Mouse (Mus musculus) MEL (cell line): ENCODE results near the gene Dcps. TPM values are rescaled to one million over a fixed set of nuclear protein-coding genes. Genes with fewer than 3 reads are reported as not detected.

Source experiments
- DNase-seq: peaks from one replicate; pipeline ENCODE4 v3.0.0; 2011; ENCODE audit warnings: low read depth, low spot score
- H3K27ac ChIP-seq: 2 replicates; pipeline ENCODE4 v1.5.1; 2012; ENCODE audit warnings: low read depth, mild to moderate bottlenecking, control low read depth, low read length, moderate library complexity; ENCODE audit not compliant: control insufficient read depth
- H3K27me3 ChIP-seq, 2 experiments: fragments of 150-350 bp in 1 of 2; sonication (generic) in 1 of 2; 2 replicates each; pipeline ENCODE4 v1.6.1; 2012; ENCODE audit warnings: low read length in 2 of 2, mild to moderate bottlenecking in 2 of 2, improper control_type of control experiment in 1 of 2, moderate library complexity in 1 of 2; ENCODE audit not compliant: insufficient read depth in 2 of 2, control insufficient read depth in 1 of 2
- H3K36me3 ChIP-seq, 2 experiments: 2 replicates each; pipeline ENCODE4 v1.6.1; 2012 to 2014; ENCODE audit warnings: low read length in 2 of 2, improper control_type of control experiment in 1 of 2, inconsistent platforms in 1 of 2, mild to moderate bottlenecking in 1 of 2; ENCODE audit not compliant: insufficient read depth in 2 of 2, control insufficient read depth in 1 of 2
- H3K4me1 ChIP-seq, 2 experiments: fragments of 150-350 bp in 1 of 2; sonication (generic) in 1 of 2; 2 replicates each; pipeline ENCODE4 v1.6.1; 2012; ENCODE audit warnings: low read length in 2 of 2, improper control_type of control experiment in 1 of 2, mild to moderate bottlenecking in 1 of 2; ENCODE audit not compliant: insufficient read depth in 2 of 2, control insufficient read depth in 1 of 2
- H3K4me3 ChIP-seq, 2 experiments: fragments of 150-350 bp in 1 of 2; sonication (generic) in 1 of 2; 2 replicates each; pipeline ENCODE4 v1.5.1; 2012; ENCODE audit warnings: low read depth in 2 of 2, low read length in 2 of 2, mild to moderate bottlenecking in 2 of 2, moderate library complexity in 2 of 2, control low read depth in 1 of 2, improper control_type of control experiment in 1 of 2; ENCODE audit not compliant: control insufficient read depth in 1 of 2, insufficient read depth in 1 of 2
- H3K79me2 ChIP-seq: 2 replicates; pipeline ENCODE4 v1.6.1; 2012; ENCODE audit warnings: mild to moderate bottlenecking, low read length, moderate library complexity; ENCODE audit not compliant: control insufficient read depth, poor library complexity, insufficient read depth
- H3K9ac ChIP-seq: 2 replicates; pipeline ENCODE4 v1.6.1; 2012; ENCODE audit warnings: low read depth, mild to moderate bottlenecking, control low read depth, low read length, moderate library complexity; ENCODE audit not compliant: control insufficient read depth, poor library complexity, severe bottlenecking
- H3K9me3 ChIP-seq: fragments of 150-350 bp; sonication (generic); replicated peaks from 2 replicates; pipeline ENCODE4 v1.6.1; 2012; ENCODE audit warnings: mild to moderate bottlenecking, low read length, improper control_type of control experiment, moderate library complexity; ENCODE audit not compliant: insufficient read depth
- BHLHE40 ChIP-seq: IDR thresholded peaks from 2 replicates; pipeline ENCODE4 v1.6.1; 2012; ENCODE audit warnings: low read depth, mild to moderate bottlenecking, inconsistent platforms, low read length, improper control_type of control experiment, borderline replicate concordance
- CHD1 ChIP-seq: IDR thresholded peaks from 2 replicates; pipeline ENCODE4 v1.6.1; 2012; ENCODE audit warnings: low read depth, mild to moderate bottlenecking, inconsistent platforms, low read length, improper control_type of control experiment
- CHD2 ChIP-seq: IDR thresholded peaks from 2 replicates; pipeline ENCODE4 v1.6.1; 2011; ENCODE audit warnings: low read length, improper control_type of control experiment
- ELF1 ChIP-seq: IDR thresholded peaks from 2 replicates; pipeline ENCODE4 v1.6.1; 2014; ENCODE audit warnings: low read depth, mild to moderate bottlenecking, inconsistent platforms, low read length, improper control_type of control experiment, moderate library complexity
- EP300 ChIP-seq, 2 experiments: IDR thresholded peaks; 2 replicates each; pipeline ENCODE4 v1.6.1; 2011; ENCODE audit warnings: improper control_type of control experiment in 2 of 2, low read length in 2 of 2, low read depth in 1 of 2, mild to moderate bottlenecking in 1 of 2
- ETS1 ChIP-seq: IDR thresholded peaks from 2 replicates; pipeline ENCODE4 v1.6.1; 2012; ENCODE audit warnings: low read depth, mild to moderate bottlenecking, inconsistent platforms, low read length, improper control_type of control experiment, moderate library complexity
- GABPA ChIP-seq: IDR thresholded peaks from 2 replicates; pipeline ENCODE4 v1.6.1; 2012; ENCODE audit warnings: low read depth, mild to moderate bottlenecking, inconsistent platforms, low read length, improper control_type of control experiment, moderate library complexity
- HCFC1 ChIP-seq: IDR thresholded peaks from 2 replicates; pipeline ENCODE4 v1.6.1; 2012; ENCODE audit warnings: low read depth, mild to moderate bottlenecking, inconsistent platforms, low read length, improper control_type of control experiment, moderate library complexity
- JUND ChIP-seq: IDR thresholded peaks from 2 replicates; pipeline ENCODE4 v1.6.1; 2011; ENCODE audit warnings: low read depth, mild to moderate bottlenecking, improper control_type of control experiment, low read length
- MAX ChIP-seq: IDR thresholded peaks from 2 replicates; pipeline ENCODE4 v1.6.1; 2011; ENCODE audit warnings: low read length, improper control_type of control experiment
- MAZ ChIP-seq: IDR thresholded peaks from 2 replicates; pipeline ENCODE4 v1.6.1; 2012; ENCODE audit warnings: low read depth, mild to moderate bottlenecking, inconsistent platforms, low read length, improper control_type of control experiment
- MXI1 ChIP-seq: IDR thresholded peaks from 2 replicates; pipeline ENCODE4 v1.6.1; 2011; ENCODE audit warnings: mild to moderate bottlenecking, low read depth, low read length, improper control_type of control experiment
- MYB ChIP-seq: IDR thresholded peaks from 2 replicates; pipeline ENCODE4 v1.6.1; 2011; ENCODE audit warnings: mild to moderate bottlenecking, low read depth, low read length, improper control_type of control experiment
- MYC ChIP-seq: IDR thresholded peaks from 2 replicates; pipeline ENCODE4 v1.6.1; 2011; ENCODE audit warnings: low read depth, mild to moderate bottlenecking, low read length, improper control_type of control experiment, moderate library complexity
- NELFE ChIP-seq: IDR thresholded peaks from 2 replicates; pipeline ENCODE4 v1.6.1; 2011; ENCODE audit warnings: low read depth, low read length, improper control_type of control experiment
- POLR2A ChIP-seq, 2 experiments: IDR thresholded peaks; 2 replicates each; pipeline ENCODE4 v1.6.1; 2011 to 2012; ENCODE audit warnings: low read length in 2 of 2, mild to moderate bottlenecking in 2 of 2, control low read depth in 1 of 2, improper control_type of control experiment in 1 of 2, low read depth in 1 of 2, moderate library complexity in 1 of 2; ENCODE audit not compliant: control insufficient read depth in 1 of 2, insufficient read depth in 1 of 2, poor library complexity in 1 of 2
- POLR2AphosphoS2 ChIP-seq: IDR thresholded peaks from 2 replicates; pipeline ENCODE4 v1.6.1; 2011; ENCODE audit warnings: low read length, improper control_type of control experiment
- POLR2AphosphoS5 ChIP-seq: IDR thresholded peaks from 2 replicates; pipeline ENCODE4 v1.6.1; 2012; ENCODE audit warnings: low read depth, borderline replicate concordance, mild to moderate bottlenecking, inconsistent platforms, low read length, moderate library complexity, mixed read lengths
- RAD21 ChIP-seq: IDR thresholded peaks from 2 replicates; pipeline ENCODE4 v1.6.1; 2011; ENCODE audit warnings: mild to moderate bottlenecking, low read depth, low read length, improper control_type of control experiment
- RCOR1 ChIP-seq: IDR thresholded peaks from 2 replicates; pipeline ENCODE4 v1.6.1; 2012; ENCODE audit warnings: low read depth, mild to moderate bottlenecking, inconsistent platforms, low read length, improper control_type of control experiment
- SIN3A ChIP-seq: IDR thresholded peaks from 2 replicates; pipeline ENCODE4 v1.6.1; 2012; ENCODE audit warnings: low read length, improper control_type of control experiment, inconsistent platforms
- SMC3 ChIP-seq: IDR thresholded peaks from 2 replicates; pipeline ENCODE4 v1.6.1; 2011; ENCODE audit warnings: low read depth, low read length, improper control_type of control experiment
- TBP ChIP-seq: IDR thresholded peaks from 2 replicates; pipeline ENCODE4 v1.8.0; 2011; ENCODE audit warnings: low read depth, low read length, improper control_type of control experiment
- TCF12 ChIP-seq: IDR thresholded peaks from 2 replicates; pipeline ENCODE4 v1.6.1; 2014; ENCODE audit warnings: low read depth, mild to moderate bottlenecking, inconsistent platforms, low read length, improper control_type of control experiment, moderate library complexity
- USF1 ChIP-seq: IDR thresholded peaks from 2 replicates; pipeline ENCODE4 v1.6.1; 2014; ENCODE audit warnings: low read depth, mild to moderate bottlenecking, inconsistent platforms, low read length, improper control_type of control experiment, moderate library complexity
- ZC3H11A ChIP-seq: IDR thresholded peaks from 2 replicates; pipeline ENCODE4 v1.6.1; 2012; ENCODE audit warnings: low read depth, mild to moderate bottlenecking, inconsistent platforms, low read length, improper control_type of control experiment
- ZMIZ1 ChIP-seq: IDR thresholded peaks from 2 replicates; pipeline ENCODE4 v1.6.1; 2012; ENCODE audit warnings: low read depth, mild to moderate bottlenecking, inconsistent platforms, low read length, improper control_type of control experiment, moderate library complexity
- polyA plus RNA-seq, 2 experiments: library from polyadenylated mRNA; stranded (reverse) in 1 of 2; unstranded in 1 of 2; fragments of >175 nt in 1 of 2; fragments of >200 nt in 1 of 2; gene quantifications; 2 replicates each; pipeline versions ENCODE4 v1.2.1 to v1.2.4; 2012; ENCODE audit warnings: low replicate concordance in 2 of 2, low read depth in 1 of 2; ENCODE audit not compliant: insufficient read length in 2 of 2, insufficient read depth in 1 of 2, missing spikeins in 1 of 2
- total RNA-seq: library from RNA; depleted of rRNA; stranded (reverse); fragments of 300-350 nt; gene quantifications from 2 replicates; pipeline ENCODE4 v1.2.3, GENCODE M21; 2012

Gene Dcps
- total and polyA plus RNA-seq, 3 experiments, result 54.3 to 115 TPM; not detected in 1

DNA sequence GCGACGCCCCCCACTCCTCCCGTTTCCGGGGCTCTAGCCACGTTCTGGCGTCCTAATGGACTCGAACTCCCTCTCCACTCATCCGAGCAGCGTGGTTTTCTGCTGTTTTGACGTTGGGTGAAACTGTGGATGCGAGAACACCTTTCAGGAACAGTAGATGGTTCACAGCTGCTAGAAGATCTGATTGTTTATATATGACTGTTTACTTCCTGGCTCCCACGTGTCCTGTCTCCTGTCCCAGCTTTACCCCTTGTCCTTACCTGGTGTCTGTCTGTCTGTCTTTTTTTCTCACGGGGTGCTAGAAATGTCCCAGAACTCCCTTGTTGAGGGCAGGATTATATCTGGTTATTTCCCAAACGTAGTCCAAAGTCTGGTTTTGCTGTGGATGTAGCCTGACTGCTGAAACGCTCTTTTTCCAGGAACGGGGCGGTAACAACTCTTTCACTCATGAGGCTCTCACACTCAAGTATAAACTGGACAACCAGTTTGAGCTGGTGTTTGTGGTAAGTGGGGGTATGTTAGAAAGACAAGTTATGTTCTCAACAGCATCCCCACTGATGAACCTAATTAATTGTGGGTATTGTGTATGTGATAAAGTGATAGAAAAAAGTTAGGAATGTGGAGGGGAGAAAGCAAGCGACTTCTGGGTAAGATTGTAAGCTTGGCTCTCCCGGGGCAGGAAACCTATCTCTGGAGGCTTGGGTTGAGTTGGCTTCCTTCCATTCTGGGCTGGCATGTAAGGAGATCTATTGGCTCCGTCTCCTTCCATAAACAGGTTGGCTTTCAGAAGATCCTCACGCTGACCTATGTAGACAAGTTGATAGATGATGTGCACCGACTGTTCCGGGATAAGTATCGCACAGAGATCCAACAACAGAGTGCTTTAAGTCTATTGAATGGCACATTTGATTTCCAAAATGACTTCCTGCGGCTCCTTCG is 36.0 kb upstream of the Dcps start:
- Histone ChIP-seq H3K79me2 (peaks cover 20% of the 10 kb centered on the region), H3K9me3 (no peaks in the 10 kb centered on the region), H3K4me1 (peaks cover 0 to 14% of the 10 kb centered on the region in 2 experiments; a peak in 2 of 4 replicates), H3K27ac (peak overlapping the region; percentile 58), H3K4me3 (peak overlapping the region; percentile 76 to 87), H3K27me3 (no peaks in the 10 kb centered on the region), H3K9ac (peak overlapping the region; percentile 86), H3K36me3 (peaks cover 7 to 12% of the 10 kb centered on the region in 2 experiments)
- no peak for DNase-seq
- TF ChIP-seq EP300 (IDR thresholded peaks at IDR 0.05; ENCODE audit: low read depth in 1 of 2, low read length in 2 of 2), result no peak
- no peak for TF ChIP-seq MAZ
- peak; percentile 81 for TF ChIP-seq MAX
- TF ChIP-seq POLR2AphosphoS5, result no peak
- 0 out of 2 replicates have a peak, but pooled peaks have one; percentile 49 for TF ChIP-seq MYC
- TF ChIP-seq USF1, result peak; percentile 42; the same call in 1 of the 2 replicates
- peak; percentile 95 for TF ChIP-seq MXI1
- no peak for TF ChIP-seq RAD21

DNA sequence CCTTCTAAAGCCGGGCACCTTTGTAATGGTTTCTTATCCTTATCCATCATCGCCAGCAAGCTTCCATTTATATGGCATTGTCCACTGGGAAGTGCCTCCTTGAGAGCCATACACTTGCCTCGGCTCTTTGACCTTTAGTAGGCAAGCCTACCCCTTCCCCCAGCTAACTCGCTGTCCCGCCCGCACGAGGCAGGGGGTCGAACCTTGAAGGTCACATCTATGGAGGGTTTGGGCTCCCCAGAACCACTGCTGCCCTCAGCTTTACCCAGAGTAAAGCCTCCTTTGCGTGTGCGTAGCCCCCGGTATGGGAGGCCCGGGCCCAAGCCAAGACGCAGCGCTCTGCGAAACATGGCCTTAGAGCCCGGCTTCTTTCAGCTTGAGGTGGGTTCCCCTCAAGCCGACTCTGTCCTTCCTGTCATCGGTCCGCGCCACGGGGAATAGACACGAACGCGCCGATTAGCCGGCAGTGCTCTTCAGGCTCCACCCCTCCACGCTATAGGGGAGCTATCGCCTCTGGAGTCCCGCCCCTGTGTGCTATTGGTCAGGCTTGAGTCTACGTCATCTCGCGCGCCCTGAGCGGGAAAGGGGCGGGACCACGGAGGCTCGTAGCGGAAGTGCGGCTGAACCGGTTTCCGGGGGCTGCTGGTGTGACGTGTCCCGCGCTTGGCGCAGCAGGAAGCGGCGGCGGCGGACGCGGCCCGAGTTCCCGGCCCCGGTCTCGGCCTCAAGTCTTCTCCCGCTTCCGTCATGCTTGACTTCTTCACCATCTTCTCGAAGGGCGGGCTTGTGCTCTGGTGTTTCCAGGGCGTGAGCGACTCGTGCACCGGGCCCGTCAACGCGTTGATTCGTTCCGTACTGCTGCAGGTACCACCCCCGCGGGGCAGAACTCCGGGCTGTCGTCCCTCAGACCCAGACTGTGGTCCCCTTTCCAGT is 34.9 kb upstream of the Dcps start, which contains the start of gene Foxred1:
TSS of gene Foxred1 (minus strand) at position 514 of the 933 bp plus-strand sequence.
- Histone ChIP-seq H3K27me3 (no peaks in the 10 kb centered on the region), H3K9ac (peak within 1 kb of the TSS; percentile 99), H3K4me1 (peaks cover 0 to 14% of the 10 kb centered on the region in 2 experiments; a peak in 2 of 4 replicates), H3K27ac (peak within 1 kb of the TSS; percentile 90), H3K9me3 (no peaks in the 10 kb centered on the region), H3K36me3 (peaks cover 8 to 12% of the 10 kb centered on the region in 2 experiments), H3K79me2 (peaks cover 20% of the 10 kb centered on the region), H3K4me3 (peak within 1 kb of the TSS; percentile 87 to 98)
- DNase-seq, result peak; percentile 99
- TF ChIP-seq TBP (peak; percentile 75; the same call in 1 of the 2 replicates), JUND (0 out of 2 replicates have a peak, but pooled peaks have one; percentile 16), POLR2AphosphoS2 (peak; percentile 96), TCF12 (peak; percentile 44), ELF1 (peak; percentile 89), MYC (peak; percentile 47; the same call in 1 of the 2 replicates), BHLHE40 (no peak), MYB (no peak), ZMIZ1 (peak; percentile 73; the same call in 1 of the 2 replicates), HCFC1 (peak; percentile 93), NELFE (peak; percentile 96), POLR2A (IDR thresholded peaks at IDR 0.05; ENCODE audit: control insufficient read depth in 1 of 2, insufficient read depth in 1 of 2, low read depth in 1 of 2, low read length in 2 of 2, poor library complexity in 1 of 2) (peak; percentile 89 to 98), MAZ (peak; percentile 99), RCOR1 (no peak), CHD2 (peak; percentile 78), SIN3A (peak; percentile 92; the same call in 1 of the 2 replicates), SMC3 (no peak), MXI1 (peak; percentile 53; the same call in 1 of the 2 replicates), ETS1 (0 out of 2 replicates have a peak, but pooled peaks have one; percentile 39), ZC3H11A (no peak), GABPA (no peak), CHD1 (no peak)
